Mouse (Mus musculus): ENCODE data around the gene Il17rc. TPM values are rescaled to one million over a fixed set of nuclear protein-coding genes. Genes with fewer than 3 reads are reported as not detected.

Gene Il17rc
- polyA plus RNA-seq, 1 experiment from 2014 or later = 73.6 TPM

DNA sequence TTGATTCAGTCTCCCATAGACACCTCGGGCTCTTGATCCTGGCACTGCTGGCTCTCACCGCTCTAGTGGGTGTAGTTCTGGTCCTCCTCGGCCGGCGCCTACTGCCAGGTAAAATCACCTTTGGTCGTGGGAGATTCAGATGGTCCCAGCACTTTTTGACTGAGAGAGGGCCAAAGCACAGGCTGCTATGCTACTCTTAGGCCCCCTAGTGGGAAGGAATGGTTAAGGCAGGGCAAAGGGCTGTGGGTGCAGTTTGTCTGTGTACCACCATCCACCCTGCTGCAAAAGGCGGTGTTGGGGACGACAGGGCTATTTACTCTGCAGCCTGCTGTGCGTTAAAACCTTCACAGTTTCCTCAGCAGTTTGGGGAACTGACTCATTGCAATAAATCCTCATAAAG lies 2.2 kb upstream of the Il17rc start:
- 12% methylated on average over 9 of the region's 9 CpGs for WGBS
- ATAC-seq (ENCODE audit: low FRiP score, low TSS enrichment) = peak; percentile 60
- Histone ChIP-seq H3K9me3 (ENCODE audit: control insufficient read depth, low read length) (no peaks in the 10 kb centered on the region), H3K27ac (replicated peaks) (peak overlapping the region; percentile 76; the same call in 1 of the 2 replicates), H3K4me2 (replicated peaks; ENCODE audit: low read depth) (peak overlapping the region; percentile 65), H3K4me1 (replicated peaks; ENCODE audit: control insufficient read depth, insufficient read depth) (peaks cover 8% of the 10 kb centered on the region), H3K4me3 (ENCODE audit: low read depth, low read length) (peak overlapping the region; percentile 39), H3K27me3 (ENCODE audit: control insufficient read depth, insufficient read depth, low read length) (no peaks in the 10 kb centered on the region), H3K36me3 (ENCODE audit: control insufficient read depth, insufficient read depth, low read length) (no peaks in the 10 kb centered on the region), H3K9ac (ENCODE audit: low read length) (peak overlapping the region; percentile 50)
- DNase-seq (ENCODE audit: low spot score) = peak; percentile 80
- TF ChIP-seq EP300 (optimal IDR thresholded peaks at IDR 0.05) (no peak), CTCF (IDR thresholded peaks at IDR 0.05; ENCODE audit: low read depth) (peak; percentile 79)

DNA sequence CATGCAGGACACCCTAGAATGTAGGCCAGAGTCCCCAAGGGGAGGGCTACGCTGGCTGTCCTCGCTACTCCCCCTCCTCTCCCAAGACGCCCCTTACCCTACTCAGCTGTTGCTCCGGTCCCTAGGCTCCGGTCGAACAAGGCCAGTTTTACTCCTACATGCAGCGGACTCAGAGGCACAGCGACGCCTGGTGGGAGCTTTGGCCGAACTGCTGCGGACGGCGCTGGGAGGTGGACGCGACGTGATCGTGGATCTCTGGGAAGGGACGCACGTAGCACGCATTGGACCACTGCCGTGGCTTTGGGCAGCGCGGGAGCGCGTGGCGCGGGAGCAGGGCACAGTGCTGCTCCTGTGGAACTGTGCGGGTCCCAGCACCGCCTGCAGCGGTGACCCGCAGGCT lies 1.8 kb upstream of the Il17rc start:
- TF ChIP-seq CTCF (IDR thresholded peaks at IDR 0.05; ENCODE audit: low read depth) = peak; percentile 85
- TF ChIP-seq EP300 (optimal IDR thresholded peaks at IDR 0.05) = no peak
- Histone ChIP-seq H3K27me3 (ENCODE audit: control insufficient read depth, insufficient read depth, low read length) (no peaks in the 10 kb centered on the region), H3K27ac (replicated peaks) (peak overlapping the region; percentile 76; the same call in 1 of the 2 replicates), H3K9ac (ENCODE audit: low read length) (peak overlapping the region; percentile 50), H3K9me3 (ENCODE audit: control insufficient read depth, low read length) (no peaks in the 10 kb centered on the region), H3K4me1 (replicated peaks; ENCODE audit: control insufficient read depth, insufficient read depth) (peaks cover 8% of the 10 kb centered on the region), H3K4me3 (ENCODE audit: low read depth, low read length) (peak overlapping the region; percentile 39), H3K4me2 (replicated peaks; ENCODE audit: low read depth) (peak overlapping the region; percentile 65), H3K36me3 (ENCODE audit: control insufficient read depth, insufficient read depth, low read length) (no peaks in the 10 kb centered on the region)
- peak; percentile 72 for ATAC-seq (ENCODE audit: low FRiP score, low TSS enrichment)
- DNase-seq (ENCODE audit: low spot score) = peak; percentile 86
- WGBS = 5% methylated on average over 31 of the region's 31 CpGs

DNA sequence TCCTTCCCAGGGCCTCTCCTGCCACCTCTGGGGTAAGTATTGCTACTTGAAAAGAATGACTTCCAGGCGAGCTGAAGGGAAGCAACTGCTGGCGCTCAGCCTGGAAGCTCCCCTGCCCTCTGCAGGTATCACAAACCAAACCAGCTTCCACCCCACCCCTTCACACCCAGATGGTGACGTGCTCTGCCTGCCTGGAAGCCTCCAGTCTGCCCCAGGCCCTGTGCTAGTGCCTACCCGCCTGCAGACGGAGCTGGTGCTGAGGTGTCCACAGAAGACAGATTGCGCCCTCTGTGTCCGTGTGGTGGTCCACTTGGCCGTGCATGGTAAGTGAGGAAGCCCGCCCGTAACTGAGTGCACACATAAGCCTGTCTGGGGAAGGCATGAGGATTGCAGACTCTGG lies 834 bp downstream of the Il17rc start:
- TF ChIP-seq EP300 (optimal IDR thresholded peaks at IDR 0.05) (no peak), CTCF (IDR thresholded peaks at IDR 0.05; ENCODE audit: low read depth) (peak; percentile 58)
- ATAC-seq (ENCODE audit: low FRiP score, low TSS enrichment) = peak; percentile 50
- Histone ChIP-seq H3K4me3 (ENCODE audit: low read depth, low read length) (peak overlapping the region; percentile 44), H3K9me3 (ENCODE audit: control insufficient read depth, low read length) (no peaks in the 10 kb centered on the region), H3K4me2 (replicated peaks; ENCODE audit: low read depth) (peak overlapping the region; percentile 74), H3K27ac (replicated peaks) (peak overlapping the region; percentile 94), H3K4me1 (replicated peaks; ENCODE audit: control insufficient read depth, insufficient read depth) (peaks cover 8% of the 10 kb centered on the region), H3K9ac (ENCODE audit: low read length) (peak overlapping the region; percentile 73), H3K27me3 (ENCODE audit: control insufficient read depth, insufficient read depth, low read length) (no peaks in the 10 kb centered on the region), H3K36me3 (ENCODE audit: control insufficient read depth, insufficient read depth, low read length) (no peaks in the 10 kb centered on the region)
- DNase-seq (ENCODE audit: low spot score) = peak; percentile 69
- 43% methylated on average over 10 of the region's 10 CpGs for WGBS

DNA sequence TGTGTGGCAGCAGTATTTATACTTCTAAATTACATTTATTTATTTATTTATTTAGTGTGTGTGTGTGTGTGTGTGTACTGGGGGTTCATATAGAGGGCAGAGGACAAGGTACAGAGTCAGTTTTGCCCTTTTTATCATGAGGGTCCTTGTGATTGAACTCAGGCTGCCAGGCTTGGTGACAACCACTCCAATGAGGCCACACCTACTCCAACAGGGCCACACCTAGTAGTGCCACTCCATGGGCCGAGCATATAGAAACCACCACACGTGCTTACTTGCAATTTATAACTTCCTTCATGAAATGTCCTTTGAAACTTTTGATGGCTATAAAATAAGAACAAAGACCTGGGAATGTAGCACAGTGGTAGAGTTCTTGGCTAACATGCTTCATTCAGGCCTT lies 2.0 kb downstream of the Il17rc start:
- no peak for TF ChIP-seq EP300 (optimal IDR thresholded peaks at IDR 0.05)
- no peak for TF ChIP-seq CTCF (IDR thresholded peaks at IDR 0.05; ENCODE audit: low read depth)
- Histone ChIP-seq H3K36me3 (ENCODE audit: control insufficient read depth, insufficient read depth, low read length) (no peaks in the 10 kb centered on the region), H3K9me3 (ENCODE audit: control insufficient read depth, low read length) (no peaks in the 10 kb centered on the region), H3K4me3 (ENCODE audit: low read depth, low read length) (no peak overlapping the region), H3K4me1 (replicated peaks; ENCODE audit: control insufficient read depth, insufficient read depth) (peaks cover 8% of the 10 kb centered on the region), H3K27ac (replicated peaks) (no peak overlapping the region), H3K9ac (ENCODE audit: low read length) (no peak overlapping the region), H3K27me3 (ENCODE audit: control insufficient read depth, insufficient read depth, low read length) (no peaks in the 10 kb centered on the region), H3K4me2 (replicated peaks; ENCODE audit: low read depth) (no peak overlapping the region)
- WGBS = 43% methylated on average over 2 of the region's 2 CpGs
- ATAC-seq (ENCODE audit: low FRiP score, low TSS enrichment) (no peak), DNase-seq (ENCODE audit: low spot score) (no peak)

DNA sequence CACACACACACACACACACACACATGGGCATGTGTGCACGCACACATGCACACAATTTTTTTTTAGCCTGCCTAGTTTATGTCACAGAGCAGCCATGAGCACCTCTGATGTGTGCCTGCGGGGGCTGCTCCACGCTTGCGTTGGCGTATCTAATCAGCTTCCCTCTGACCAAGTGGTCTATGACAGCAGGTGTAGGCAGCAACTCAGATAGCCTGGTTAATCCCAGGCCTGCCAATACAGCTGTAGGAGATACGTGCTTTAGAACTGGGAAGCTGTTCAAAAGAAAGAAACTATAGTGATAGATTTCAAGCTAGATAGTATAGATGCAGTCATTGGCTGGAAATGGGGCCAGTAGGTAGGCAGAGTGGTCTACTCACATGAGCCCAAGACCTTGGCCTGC lies 2.5 kb downstream of the Il17rc start:
- Histone ChIP-seq H3K4me1 (replicated peaks; ENCODE audit: control insufficient read depth, insufficient read depth) (peaks cover 8% of the 10 kb centered on the region), H3K9me3 (ENCODE audit: control insufficient read depth, low read length) (no peaks in the 10 kb centered on the region), H3K9ac (ENCODE audit: low read length) (no peak overlapping the region), H3K36me3 (ENCODE audit: control insufficient read depth, insufficient read depth, low read length) (no peaks in the 10 kb centered on the region), H3K4me3 (ENCODE audit: low read depth, low read length) (no peak overlapping the region), H3K27ac (replicated peaks) (no peak overlapping the region), H3K27me3 (ENCODE audit: control insufficient read depth, insufficient read depth, low read length) (no peaks in the 10 kb centered on the region), H3K4me2 (replicated peaks; ENCODE audit: low read depth) (no peak overlapping the region)
- WGBS = 86% methylated on average over 6 of the region's 6 CpGs
- DNase-seq (ENCODE audit: low spot score) = no peak
- no peak for ATAC-seq (ENCODE audit: low FRiP score, low TSS enrichment)
- no peak for TF ChIP-seq EP300 (optimal IDR thresholded peaks at IDR 0.05)
- TF ChIP-seq CTCF (IDR thresholded peaks at IDR 0.05; ENCODE audit: low read depth) = no peak

DNA sequence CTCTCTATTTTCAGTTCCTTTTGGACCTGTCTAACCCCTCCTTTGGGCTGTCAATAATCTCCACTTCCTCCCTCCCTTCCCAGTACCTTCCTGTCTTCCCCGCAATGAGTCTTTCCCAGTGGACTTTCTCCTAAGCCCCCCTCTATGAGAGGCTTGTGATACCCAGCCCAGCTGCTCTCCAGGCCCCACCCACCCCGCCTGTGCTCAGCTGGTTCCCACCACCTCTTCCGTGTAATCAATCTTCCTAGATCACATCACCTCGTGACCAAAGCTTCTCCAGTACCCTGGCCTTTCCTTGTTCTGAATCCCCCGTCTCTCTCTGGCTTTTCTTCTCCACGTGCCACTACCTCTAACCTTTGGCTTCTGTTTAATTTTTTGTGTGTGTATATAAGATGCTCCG lies 6.1 kb downstream of the Il17rc start:
- no peaks in the 10 kb centered on the region for H3K9me3 ChIP-seq (ENCODE audit: control insufficient read depth, low read length)
- H3K4me3 ChIP-seq (ENCODE audit: low read depth, low read length) = no peak overlapping the region
- H3K27me3 ChIP-seq (ENCODE audit: control insufficient read depth, insufficient read depth, low read length) = no peaks in the 10 kb centered on the region
- ATAC-seq (ENCODE audit: low FRiP score, low TSS enrichment) = no peak
- H3K27ac ChIP-seq (replicated peaks) = no peak overlapping the region
- 17% methylated on average over 7 of the region's 7 CpGs for WGBS
- H3K4me1 ChIP-seq (replicated peaks; ENCODE audit: control insufficient read depth, insufficient read depth) = peaks cover 3% of the 10 kb centered on the region
- no peak for DNase-seq (ENCODE audit: low spot score)
- H3K4me2 ChIP-seq (replicated peaks; ENCODE audit: low read depth) = no peak overlapping the region
- no peak for TF ChIP-seq CTCF (IDR thresholded peaks at IDR 0.05; ENCODE audit: low read depth)
- TF ChIP-seq EP300 (optimal IDR thresholded peaks at IDR 0.05) = no peak
- H3K36me3 ChIP-seq (ENCODE audit: control insufficient read depth, insufficient read depth, low read length) = no peaks in the 10 kb centered on the region
- no peak overlapping the region for H3K9ac ChIP-seq (ENCODE audit: low read length)
